Mouse (Mus musculus) cerebellum, postnatal 25 days (tissue): Measurements from ENCODE around the gene Hip1.
"Not testable (repeated sequence)": the region's sequence is repeated elsewhere in the genome, so short reads cannot be mapped to it uniquely, and the experiment has no call there.

Experiments used
- DNase-seq, 2 experiments: peaks; one replicate each; pipeline ENCODE4 v3.0.0; 2021; ENCODE audit warnings: mixed read lengths in 2 of 2

Hip1 gene

DNA sequence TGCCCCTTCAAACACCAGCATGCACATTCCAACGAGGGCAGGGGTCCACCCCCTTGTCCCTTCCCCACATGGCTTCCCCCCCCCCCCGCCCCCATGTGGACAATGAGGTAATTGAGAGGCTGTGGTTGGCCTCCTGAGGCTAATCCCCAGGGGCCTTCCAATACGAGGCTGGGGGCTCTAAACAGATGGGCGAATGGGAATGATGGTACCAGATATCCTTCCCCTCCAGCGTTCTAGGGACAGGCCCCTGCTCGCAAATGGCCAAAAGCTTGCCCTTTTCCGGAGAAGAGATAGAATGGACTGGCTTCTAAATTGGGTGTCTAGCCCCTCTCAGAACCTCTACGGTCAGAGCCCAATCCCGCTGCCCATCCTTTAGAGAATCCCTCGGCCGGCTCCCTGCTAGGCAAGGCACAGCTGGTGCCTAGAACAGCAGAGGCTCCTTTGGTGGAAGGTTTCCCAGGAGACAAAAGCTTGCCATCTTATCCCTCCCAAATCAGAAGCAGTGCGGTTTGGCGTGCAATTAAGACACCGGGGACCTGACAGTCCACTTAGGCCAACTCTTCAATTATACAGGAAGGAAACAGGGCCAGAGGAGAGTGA is 55.1 kb downstream of the Hip1 start:
- no peak for DNase-seq

DNA sequence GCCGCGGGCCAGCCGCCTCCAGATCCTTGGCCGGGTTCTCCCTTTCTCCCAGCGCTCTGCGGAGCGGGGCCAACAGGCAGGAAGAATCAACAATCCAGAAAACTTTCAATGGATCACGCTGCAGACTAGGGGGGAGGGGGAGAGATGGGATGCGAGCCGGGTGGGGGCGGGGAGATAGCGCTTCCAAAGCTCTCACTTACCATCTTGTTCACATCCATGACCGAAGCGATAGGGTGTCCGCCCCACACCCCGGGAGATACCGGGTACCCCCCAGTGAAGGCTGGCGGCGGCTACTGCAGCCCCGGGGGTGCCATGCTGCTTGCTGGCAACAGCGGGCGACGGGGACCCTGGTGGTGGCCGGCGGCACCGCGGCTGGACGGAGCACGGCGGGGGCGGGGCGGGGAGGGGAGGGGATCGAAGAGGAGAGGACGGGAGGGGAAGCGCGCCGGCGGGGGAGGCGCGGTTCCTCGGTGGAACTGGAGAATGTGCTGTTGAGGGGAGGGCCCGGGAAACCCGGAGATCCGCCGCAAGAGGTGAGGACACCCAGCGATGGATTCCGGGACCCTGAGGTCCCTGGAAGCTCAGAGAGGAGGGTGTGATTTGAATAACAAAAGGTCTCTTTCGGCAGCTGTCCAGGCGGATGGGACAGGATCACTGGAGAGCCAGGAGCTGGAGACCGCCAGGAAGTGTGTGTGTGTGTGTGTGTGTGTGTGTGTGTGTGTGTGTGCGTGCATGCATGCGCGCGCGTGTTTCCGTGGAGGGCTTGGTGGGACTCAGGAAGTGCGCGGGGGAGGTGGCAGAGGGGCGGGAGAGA is 55.8 kb downstream of the Hip1 start:
- peak; percentile 61 to 71 for DNase-seq

DNA sequence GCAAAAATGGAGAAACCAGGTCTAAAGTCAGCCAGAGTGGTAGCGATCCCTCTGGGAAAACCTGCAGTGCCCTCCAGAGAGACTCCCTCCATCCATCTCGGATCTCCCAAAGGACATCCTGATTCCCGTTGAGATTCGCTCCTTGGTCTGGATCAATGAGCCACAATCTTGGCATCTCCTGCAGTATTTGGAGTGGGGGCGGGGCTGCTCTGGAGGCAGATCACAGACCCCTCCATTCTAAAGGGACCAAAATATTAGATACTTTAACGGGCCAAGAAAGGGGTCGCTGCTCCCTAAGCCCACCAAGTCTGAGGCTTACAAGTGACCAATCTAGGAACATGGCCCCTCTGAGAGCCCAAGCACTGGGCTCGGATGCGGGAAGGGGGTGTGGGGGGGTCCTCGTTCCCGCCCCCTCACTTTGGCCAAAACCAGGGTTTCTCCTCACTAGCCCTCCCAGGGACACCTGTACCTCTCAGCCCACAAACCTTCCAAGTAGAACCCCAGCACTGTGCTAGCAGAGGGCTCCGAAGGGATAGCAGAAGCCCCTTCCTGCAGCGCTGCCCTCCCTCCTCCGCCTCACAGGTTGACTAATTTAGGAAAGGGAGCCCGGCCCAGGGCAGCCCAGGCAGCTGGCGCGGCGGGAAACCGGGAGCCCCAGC is 56.6 kb downstream of the Hip1 start:
- no peak for DNase-seq

DNA sequence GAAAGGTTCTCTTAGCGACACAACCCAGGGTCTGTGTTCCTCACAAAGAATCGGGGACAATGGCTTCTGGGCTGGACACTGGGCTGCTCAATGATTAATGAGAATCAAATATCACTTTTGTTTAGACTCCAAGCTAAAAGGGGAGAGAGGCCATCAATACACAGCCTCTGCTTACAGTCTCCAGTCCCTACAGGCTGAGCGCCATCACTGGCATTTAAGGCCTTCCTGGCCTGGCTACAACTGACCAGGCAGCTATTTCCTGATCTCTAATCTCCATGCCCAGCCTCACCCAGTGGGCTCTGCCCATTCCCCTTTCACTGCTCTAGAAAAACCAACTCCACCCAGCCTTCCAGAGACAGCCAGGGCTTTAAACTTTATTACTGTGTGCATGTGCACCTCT is 59.6 kb downstream of the Hip1 start:
- no peak for DNase-seq

DNA sequence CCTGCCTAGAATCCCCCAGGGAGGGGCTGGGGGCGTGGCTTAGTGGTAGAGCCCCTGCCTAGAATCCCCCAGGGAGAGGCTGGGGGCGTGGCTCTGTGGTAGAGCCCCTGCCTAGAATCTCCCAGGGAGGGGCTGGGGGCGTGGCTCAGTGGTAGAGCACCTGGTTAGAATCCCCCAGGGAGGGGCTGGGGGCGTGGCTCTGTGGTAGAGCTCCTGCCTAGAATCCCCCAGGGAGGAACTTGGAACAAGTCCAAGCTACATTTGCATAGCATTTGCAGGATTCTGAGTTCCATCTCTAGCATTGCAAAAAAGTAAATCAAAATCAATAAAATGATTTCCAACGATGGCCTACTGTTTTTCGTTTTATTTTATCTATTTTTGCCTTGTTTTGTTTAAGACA is 61.1 kb downstream of the Hip1 start:
- DNase-seq: not testable (repeated sequence)

DNA sequence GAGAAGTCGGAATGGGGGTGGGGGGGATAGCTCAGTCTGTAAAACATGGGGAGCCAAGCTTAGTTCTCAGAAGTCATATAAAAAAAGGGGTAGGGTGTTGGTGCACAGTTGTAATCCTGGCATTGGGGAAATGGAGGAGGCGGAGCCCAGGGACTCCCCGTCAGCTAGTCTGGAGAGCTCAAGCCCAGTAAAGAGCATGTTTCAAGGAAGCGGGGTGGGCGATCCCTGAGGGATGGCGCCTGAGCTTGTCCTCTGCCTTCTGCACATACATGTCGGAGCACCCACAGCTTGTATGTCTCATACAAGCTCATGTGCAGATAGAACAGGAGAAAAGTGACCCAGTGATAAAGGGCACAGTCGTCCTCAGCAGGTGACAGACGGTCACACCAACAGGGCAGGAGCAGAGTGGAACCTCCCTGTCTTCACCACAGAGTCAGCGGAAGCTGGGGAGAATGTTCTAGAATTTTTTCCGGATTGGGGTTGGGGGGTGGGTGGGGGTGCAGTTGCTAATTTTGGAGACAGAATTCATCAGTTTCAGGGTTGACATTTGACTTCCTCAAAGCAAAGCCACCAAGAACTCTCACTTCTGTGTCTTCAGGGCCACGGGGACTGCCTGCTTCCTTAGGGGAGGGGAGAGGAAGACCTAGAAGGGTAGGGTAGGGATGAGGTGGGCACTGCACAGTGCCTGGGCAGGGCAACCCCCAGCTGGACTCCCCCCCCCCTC is 65.9 kb downstream of the Hip1 start:
- no peak for DNase-seq

DNA sequence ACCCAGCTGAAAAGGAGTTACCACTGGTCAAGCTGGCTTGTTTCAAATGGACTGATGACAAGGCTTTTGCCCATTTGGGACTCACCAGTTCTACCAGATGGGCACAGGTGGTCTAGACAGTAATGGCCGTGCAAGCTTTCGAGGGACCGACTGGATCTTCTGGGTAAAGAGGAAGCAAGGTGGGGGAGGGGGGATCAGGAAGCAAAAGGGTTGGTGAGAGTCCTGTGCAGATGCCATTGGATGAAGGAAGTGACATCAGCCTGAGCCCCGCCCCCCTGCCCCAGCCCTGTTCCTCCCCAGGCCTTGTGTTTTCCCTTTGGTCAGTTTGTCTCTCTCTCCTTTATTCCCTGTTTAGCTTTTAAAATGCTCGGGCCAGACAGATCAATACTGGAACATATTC is 68.7 kb downstream of the Hip1 start:
- DNase-seq: no peak

DNA sequence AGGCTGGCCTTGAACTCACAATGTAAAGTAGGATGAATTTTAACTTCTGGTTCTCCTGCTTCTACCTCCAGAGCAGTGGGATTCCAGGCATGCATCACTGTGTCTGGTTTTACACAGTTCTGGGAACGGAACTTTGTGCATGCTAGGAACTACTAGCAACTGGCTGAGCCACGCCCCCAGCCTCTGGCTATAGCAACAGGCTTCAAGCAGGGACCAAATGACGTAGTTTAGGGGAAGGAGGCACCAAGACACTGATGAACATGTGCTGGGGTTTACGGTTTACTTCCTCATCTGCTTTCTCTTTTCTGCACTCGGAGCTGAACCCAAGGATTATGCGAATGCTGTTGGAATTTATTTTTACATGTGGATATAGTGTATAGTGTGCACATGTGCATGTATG is 72.5 kb downstream of the Hip1 start:
- DNase-seq: no peak

DNA sequence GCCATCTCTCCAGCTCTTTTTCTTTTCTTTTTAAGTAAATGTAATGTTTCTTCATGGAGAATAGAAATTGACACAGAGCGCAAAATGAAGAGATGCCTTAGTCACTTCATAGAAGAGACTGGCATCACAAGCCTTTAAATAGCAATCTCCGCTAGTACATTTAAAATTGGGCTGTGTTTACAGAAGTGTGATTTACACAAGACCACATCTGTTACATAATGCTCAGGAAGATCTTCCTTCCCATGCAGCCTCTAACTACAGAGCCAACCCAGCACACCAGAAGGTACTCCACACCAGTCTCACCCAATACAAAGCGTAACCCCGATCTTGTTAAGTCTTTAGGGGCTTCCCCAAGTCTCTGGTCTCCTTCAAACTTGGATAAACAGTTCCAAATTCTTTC is 73.2 kb downstream of the Hip1 start:
- no peak for DNase-seq

DNA sequence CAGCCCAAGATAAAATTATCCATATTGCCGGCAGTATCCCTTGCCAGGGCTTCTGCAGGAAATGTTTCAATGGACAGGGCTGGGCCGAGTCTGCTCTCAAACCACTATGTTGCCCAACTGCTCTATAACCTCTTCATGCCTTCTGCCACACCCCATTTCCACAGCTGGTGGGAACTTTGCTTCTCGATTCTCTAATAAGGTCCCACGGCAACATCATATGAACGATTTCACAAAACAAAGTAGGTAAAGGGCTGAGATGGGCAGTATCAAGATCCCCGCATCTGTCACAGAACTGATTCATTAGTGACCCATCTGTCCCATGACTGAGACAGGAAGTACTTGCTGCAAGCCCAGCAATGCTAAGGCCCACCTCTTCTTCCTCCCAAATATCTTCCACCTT is 76.6 kb downstream of the Hip1 start:
- no peak for DNase-seq

DNA sequence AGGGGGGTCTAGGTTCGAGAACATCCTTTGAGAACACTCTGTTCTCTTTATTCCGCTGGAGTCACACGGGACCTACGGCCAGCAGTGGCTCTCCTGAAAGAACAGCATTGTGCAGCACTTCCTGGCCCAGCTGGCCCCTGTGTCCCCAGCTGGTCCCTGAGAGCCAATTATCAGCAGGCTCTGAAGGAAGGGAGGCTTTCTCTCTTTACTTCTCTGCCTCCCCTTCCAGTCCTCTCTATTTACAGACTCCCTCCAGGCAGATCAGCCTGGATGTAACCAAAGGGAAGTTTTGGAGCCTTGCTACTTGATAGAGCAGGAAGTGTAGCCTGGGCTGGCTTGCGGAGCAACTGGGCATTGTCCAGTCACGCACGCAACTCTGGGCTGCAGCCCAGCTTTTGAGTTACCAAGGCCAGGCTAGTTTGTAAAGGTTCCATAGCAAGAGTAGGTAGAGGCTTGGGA is 79.1 kb downstream of the Hip1 start:
- peak; percentile 48 to 58 for DNase-seq

DNA sequence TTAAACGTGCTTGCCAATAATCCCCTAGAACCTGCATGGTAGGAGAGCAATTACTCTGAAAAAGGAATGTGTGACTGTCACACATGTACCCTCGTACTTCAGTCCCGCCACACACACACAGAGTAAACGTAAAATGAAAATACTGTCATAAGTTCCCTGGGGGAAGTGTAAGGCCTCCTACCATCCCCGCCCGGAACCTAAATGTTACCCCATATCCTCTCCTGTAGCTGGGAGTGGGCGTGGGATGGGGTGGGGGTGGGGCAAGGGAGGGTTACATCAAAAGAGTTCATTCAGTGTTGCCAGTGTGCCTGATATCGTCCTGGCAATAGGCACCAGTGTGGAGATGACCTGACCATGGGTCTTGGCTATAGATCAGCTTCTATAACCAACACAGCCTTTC is 81.5 kb downstream of the Hip1 start:
- DNase-seq: no peak

DNA sequence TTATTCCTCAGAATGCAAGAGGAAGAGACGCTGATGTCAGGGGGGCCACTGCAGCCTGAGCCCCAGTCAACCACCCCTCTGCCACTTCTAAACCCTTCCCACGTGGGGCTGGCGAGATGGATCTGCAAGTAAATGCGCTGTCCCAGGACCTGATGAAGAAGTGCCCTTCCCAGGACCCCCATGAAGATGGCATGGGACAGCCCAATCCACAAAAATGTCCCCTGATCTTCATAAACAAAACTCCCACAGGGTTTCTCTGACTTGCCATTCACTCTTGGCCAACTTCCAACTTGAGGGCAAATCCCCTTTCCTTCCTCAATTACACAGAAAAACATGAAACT is 84.1 kb downstream of the Hip1 start:
- peak in 1 of 2 experiments; percentile 13 for DNase-seq

DNA sequence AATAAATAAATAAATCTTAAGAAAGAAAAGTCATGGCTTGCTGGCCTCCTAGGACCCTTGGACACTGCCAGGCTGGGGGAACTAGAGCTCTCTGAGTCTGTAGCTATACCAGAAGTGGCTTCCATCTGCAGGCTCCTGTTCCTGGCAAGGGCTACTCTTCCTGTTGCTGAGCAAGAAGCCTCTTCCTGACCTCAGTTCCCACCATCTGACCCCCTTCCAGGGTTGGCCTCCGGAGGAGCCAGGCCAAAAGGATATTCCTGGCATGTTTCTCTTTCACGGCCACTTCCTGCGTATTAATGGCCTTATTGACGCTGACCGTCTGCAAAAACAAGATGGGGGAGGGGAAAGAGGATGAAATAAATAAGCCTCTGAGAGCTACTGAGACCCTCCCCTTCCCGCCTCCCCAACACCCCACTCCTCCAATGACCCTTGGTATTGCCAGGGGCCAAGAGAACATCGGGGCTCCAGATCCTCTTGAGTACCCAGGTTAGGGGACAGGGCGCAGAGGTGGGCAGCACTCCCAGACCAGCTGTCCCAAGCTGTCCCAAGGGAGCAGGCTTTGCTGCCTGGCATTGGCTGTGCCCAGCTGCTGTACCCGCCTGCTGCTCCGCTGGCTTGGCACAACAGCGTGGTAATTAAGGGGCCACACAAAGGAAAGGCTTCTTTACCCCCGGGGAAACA is 84.6 kb downstream of the Hip1 start:
- DNase-seq: peak; percentile 23 to 40

DNA sequence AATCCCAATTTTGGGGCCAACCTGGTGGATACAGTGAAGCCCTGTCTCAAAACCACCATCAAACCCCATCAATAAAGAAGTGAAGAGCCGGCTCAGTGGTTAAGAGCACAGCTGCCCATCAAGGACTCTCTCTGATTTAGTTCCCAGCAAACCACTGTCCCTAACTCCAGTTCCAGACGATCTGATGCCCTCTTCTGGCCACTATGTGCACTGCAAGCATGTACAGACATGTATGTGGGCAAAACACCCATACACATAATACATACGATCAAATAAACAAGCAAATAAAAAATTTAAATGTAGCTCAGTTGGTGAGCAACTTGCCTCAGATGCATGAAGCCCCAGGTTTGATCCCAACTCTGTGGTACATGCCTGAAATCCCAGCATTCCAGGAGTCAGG is 85.4 kb downstream of the Hip1 start:
- peak; percentile 18 to 55 for DNase-seq

DNA sequence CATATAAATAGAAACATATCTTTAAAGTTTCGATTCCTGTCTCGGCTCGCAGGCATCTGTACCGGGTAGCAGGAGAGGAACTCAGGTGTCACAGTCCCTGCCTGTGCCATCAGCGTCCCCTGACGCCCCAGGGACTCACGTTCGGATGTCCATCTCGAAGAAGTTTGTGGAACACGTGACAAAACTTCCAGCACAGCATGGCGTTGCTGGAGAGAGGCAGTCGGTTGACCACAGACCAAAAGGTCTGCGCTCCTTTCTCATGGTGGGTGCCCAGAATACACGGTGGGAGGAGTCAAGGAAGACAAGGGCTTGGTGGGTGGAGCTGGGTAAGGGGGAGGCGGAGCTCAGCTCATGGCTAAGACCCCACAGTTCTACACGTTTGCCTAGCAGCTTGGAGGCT is 87.0 kb downstream of the Hip1 start:
- DNase-seq: no peak

DNA sequence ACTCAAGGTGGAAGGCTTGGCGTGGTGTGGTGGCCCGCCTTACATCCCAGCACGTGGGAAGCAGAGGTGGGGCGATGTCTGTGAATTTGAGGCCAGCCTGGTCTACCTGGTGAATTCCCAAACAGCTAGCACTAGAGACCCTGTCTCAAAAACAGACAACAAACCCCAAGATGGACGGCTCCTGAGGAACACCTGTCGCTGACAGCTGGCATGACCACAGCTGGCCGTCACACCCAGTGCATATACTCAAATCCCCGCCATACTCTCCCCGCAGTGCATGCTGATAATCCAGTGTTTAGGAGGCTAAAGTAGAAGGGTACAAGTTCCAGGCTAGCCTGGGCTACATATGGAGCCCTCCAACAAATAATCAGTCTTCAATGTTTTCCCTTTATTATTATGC is 88.4 kb downstream of the Hip1 start:
- DNase-seq: no peak

DNA sequence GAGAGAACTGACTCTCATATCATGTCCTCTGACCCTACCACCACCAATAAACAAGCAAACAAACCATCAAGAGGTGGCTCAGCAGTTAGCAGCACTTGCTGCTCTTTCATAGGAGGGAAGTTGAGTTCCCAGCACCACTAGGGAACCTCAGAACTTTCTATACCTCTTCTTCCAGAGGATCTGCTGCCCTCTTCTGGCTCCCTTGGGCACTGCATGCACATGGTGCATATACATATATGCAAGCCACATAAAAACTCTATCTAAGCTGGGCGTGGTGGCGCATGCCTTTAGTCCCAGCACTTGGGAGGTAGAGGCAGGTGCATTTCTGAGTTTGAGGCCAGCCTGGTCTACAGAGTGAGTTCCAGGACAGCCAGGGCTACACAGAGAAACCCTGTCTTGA is 90.7 kb downstream of the Hip1 start:
- DNase-seq: no peak

DNA sequence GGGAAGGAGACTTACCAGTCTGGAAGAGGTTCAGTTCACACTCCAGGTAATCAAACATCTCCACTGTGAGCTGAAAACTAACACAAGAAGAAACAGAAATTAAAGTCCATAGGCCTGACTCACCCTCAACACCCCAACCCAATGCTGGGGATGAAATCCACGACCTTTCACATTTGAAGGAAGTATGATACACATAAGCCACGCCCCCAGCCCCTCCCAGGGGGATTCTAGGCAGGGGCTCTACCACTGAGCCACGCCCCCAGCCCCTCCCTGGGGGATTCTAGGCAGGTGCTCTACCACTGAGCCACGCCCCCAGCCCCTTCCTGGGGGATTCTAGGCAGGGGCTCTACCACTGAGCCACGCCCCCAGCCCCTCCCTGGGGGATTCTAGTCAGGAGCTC is 93.4 kb downstream of the Hip1 start:
- DNase-seq: not testable (repeated sequence)

DNA sequence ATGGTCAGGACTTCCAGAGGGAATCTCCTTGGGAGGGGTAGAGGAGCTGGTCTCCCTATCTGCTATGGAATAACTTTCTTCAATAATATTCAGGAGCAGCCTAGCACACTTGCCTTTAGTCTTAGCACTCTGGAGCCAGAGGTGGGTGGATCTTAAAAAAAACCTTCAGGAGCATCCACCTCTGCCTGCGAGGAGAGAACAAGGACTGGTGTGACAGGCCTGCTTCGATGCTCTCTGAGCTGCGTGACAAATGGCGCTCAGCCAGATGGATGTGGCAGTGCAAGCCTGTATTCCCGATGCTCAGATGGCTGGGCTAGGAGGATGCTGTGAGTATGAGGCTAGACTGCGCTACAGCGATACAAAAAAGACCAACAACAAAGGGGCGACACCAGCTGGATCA is 93.8 kb downstream of the Hip1 start:
- no peak for DNase-seq

DNA sequence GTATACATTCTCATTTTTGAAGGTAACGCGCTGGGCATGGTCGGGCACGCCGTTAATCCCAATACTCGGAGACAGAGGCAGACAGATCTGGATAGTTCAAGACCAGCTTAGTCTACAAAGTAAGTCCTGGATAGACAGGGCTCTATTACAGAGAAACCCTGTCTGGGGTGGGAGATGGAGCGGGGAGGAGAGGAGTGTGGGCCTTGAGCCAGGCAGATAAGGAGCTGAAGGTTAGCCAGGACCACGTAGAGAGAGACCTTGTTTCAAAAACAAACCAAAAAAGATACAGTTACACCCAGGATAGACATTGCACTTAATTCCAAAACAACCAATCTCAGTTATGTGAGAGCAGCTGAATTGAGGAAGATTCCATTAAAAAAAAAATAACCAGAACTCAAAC is 99.2 kb downstream of the Hip1 start:
- no peak for DNase-seq

DNA sequence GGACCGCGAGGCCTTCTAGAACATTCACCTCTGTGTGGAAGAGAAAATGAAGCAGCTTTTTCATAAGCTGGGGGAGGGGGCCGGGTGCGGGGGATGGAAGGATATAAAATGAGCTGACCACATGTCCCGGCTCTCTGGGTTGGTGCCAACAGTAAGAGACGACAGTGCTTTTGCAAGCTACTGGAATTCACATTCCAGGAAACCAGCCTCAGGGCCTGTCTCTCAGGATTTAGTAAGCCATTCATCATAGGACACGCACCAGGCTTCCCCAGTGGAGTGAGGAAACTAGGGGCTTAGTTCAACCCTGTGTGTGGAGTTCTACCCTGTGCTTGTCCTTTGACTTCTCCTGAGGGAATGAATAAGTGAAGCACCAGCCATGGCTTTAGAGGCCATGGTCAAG is 102.5 kb downstream of the Hip1 start:
- DNase-seq: no peak

DNA sequence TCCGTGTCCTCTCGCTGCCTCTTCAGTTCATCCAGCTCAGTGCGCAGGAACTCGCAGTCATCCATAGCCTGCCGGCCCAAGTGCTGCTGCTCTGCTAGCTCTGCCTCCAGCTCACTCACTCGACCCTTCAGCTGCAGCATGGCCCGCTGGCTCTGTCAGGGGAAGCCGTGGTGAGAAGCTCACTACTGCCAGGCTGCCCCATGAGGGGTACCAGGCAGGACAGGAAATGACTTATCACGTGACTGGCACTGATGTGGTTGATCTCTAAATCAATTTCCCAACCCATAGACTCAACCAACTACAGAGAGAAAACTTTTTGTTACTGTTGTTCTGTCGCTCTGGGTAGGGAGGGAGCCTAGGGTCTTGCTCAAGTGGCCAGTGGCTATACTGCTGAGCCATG is 109.9 kb downstream of the Hip1 start:
- DNase-seq: no peak
